Mouse (Mus musculus) midbrain, embryonic 16.5 days (tissue): ENCODE measurements at regions not wholly inside any gene's neighbourhood (a gene's known extent, or its start where the extent isn't known, plus 50 kb on each side); places are given as distances from the start of the nearest gene placed in this dataset.

Experiments used
- ATAC-seq: fragments of 200-750 bp; cut with Nextera tagmentation; 2 replicates; pipeline ENCODE4 v1.8.0; 2017; ENCODE audit warnings: moderate TSS enrichment
- H3K27ac ChIP-seq: fragments of 300-500 bp; sonication (generic); 2 replicates; pipeline ENCODE4 v1.5.1; 2014; ENCODE audit warnings: mild to moderate bottlenecking, low read length, mixed read lengths
- H3K27me3 ChIP-seq: fragments of 300-500 bp; sonication (generic); 2 replicates; pipeline ENCODE4 v1.6.1; 2014; ENCODE audit warnings: low read depth, low read length, mixed read lengths; ENCODE audit not compliant: control insufficient read depth, insufficient read depth
- H3K36me3 ChIP-seq: fragments of 300-500 bp; sonication (generic); 2 replicates; pipeline ENCODE4 v1.6.1; 2014; ENCODE audit warnings: mild to moderate bottlenecking, low read length, moderate library complexity, mixed read lengths; ENCODE audit not compliant: control insufficient read depth, insufficient read depth
- H3K4me1 ChIP-seq: fragments of 300-500 bp; sonication (generic); 2 replicates; pipeline ENCODE4 v1.6.1; 2014; ENCODE audit warnings: mild to moderate bottlenecking, low read length, mixed read lengths; ENCODE audit not compliant: control insufficient read depth, insufficient read depth
- H3K4me2 ChIP-seq: fragments of 300-500 bp; sonication (generic); 2 replicates; pipeline ENCODE4 v1.6.1; 2014; ENCODE audit warnings: mild to moderate bottlenecking, low read length, mixed read lengths
- H3K4me3 ChIP-seq: fragments of 300-500 bp; sonication (generic); 2 replicates; pipeline ENCODE4 v1.5.1; 2014; ENCODE audit warnings: low read depth, mild to moderate bottlenecking, low read length, moderate library complexity, mixed read lengths
- H3K9ac ChIP-seq: fragments of 300-500 bp; sonication (generic); 2 replicates; pipeline ENCODE4 v1.6.1; 2014; ENCODE audit warnings: low read depth, low read length, mixed read lengths
- H3K9me3 ChIP-seq: fragments of 300-500 bp; sonication (generic); replicated peaks from 2 replicates; pipeline ENCODE4 v1.6.1; 2014; ENCODE audit warnings: mild to moderate bottlenecking, low read length, mixed read lengths; ENCODE audit not compliant: control insufficient read depth, poor library complexity, severe bottlenecking
- WGBS: fragments of 180-500 bp; shearing (Covaris S2); extraction: QIAGEN DNeasy Blood & Tissue Kit; methylation state at CpG from one replicate; pipeline ENCODE4 v1.1.7; 2014; 5-methylcytosine and 5-hydroxymethylcytosine counted together

- no peak overlapping the region for H3K4me3 ChIP-seq
- no peak overlapping the region for H3K9ac ChIP-seq
- ATAC-seq, result no peak
- no peak overlapping the region for H3K4me2 ChIP-seq
- no peaks in the 10 kb centered on the region for H3K36me3 ChIP-seq
- H3K9me3 ChIP-seq, result no peaks in the 10 kb centered on the region
- 57% methylated on average over 3 of the region's 3 CpGs for WGBS
- peaks cover 43% of the 10 kb centered on the region for H3K4me1 ChIP-seq
- H3K27ac ChIP-seq, result peak overlapping the region; percentile 98
- no peaks in the 10 kb centered on the region for H3K27me3 ChIP-seq
These were observed 169.1 kb upstream of the Rapgef5 start for GRCm38 (mm10) chr12:117347135-117347534.

- Histone ChIP-seq H3K9me3 (no peaks in the 10 kb centered on the region), H3K27ac (no peak overlapping the region), H3K27me3 (no peaks in the 10 kb centered on the region), H3K4me2 (no peak overlapping the region), H3K36me3 (no peaks in the 10 kb centered on the region), H3K4me3 (no peak overlapping the region), H3K4me1 (peaks cover 36% of the 10 kb centered on the region), H3K9ac (no peak overlapping the region)
- WGBS, result 90% methylated on average over 3 of the region's 3 CpGs
- ATAC-seq, result no peak
These were observed 167.8 kb upstream of the Rapgef5 start for GRCm38 (mm10) chr12:117348516-117348915.

- Histone ChIP-seq H3K4me3 (no peak overlapping the region), H3K4me2 (no peak overlapping the region), H3K4me1 (peaks cover 12% of the 10 kb centered on the region), H3K9ac (no peak overlapping the region), H3K27me3 (no peaks in the 10 kb centered on the region), H3K9me3 (no peaks in the 10 kb centered on the region), H3K36me3 (no peaks in the 10 kb centered on the region), H3K27ac (no peak overlapping the region)
- 5% methylated on average over 5 of the region's 5 CpGs for WGBS
- no peak for ATAC-seq
These were observed 164.4 kb upstream of the Rapgef5 start for GRCm38 (mm10) chr12:117351900-117352299.

GRCm38 (mm10) chr12:117352511-117352910 lies 163.8 kb upstream of the Rapgef5 start:
- no peak for ATAC-seq
- Histone ChIP-seq H3K36me3 (no peaks in the 10 kb centered on the region), H3K27ac (no peak overlapping the region), H3K9ac (no peak overlapping the region), H3K4me1 (peaks cover 7% of the 10 kb centered on the region; the same call in 1 of the 2 replicates), H3K9me3 (no peaks in the 10 kb centered on the region), H3K27me3 (no peaks in the 10 kb centered on the region), H3K4me3 (no peak overlapping the region), H3K4me2 (no peak overlapping the region)
- 45% methylated on average over 3 of the region's 3 CpGs for WGBS

GRCm38 (mm10) chr12:117352938-117353337 lies 163.3 kb upstream of the Rapgef5 start:
- H3K9me3 ChIP-seq, result no peaks in the 10 kb centered on the region
- H3K27ac ChIP-seq, result no peak overlapping the region
- no peak overlapping the region for H3K4me3 ChIP-seq
- 0 out of 2 replicates have a peak, but pooled peaks cover 3% of the 10 kb centered on the region for H3K4me1 ChIP-seq
- ATAC-seq, result 0 out of 2 replicates have a peak, but pooled peaks have one; percentile 18
- no peak overlapping the region for H3K4me2 ChIP-seq
- no peaks in the 10 kb centered on the region for H3K36me3 ChIP-seq
- no peaks in the 10 kb centered on the region for H3K27me3 ChIP-seq
- no peak overlapping the region for H3K9ac ChIP-seq

GRCm38 (mm10) chr12:117357811-117358210 lies 158.5 kb upstream of the Rapgef5 start:
- no peaks in the 10 kb centered on the region for H3K36me3 ChIP-seq
- no peaks in the 10 kb centered on the region for H3K27me3 ChIP-seq
- H3K27ac ChIP-seq, result no peak overlapping the region
- H3K4me1 ChIP-seq, result peaks cover 7% of the 10 kb centered on the region; the same call in 1 of the 2 replicates
- H3K9ac ChIP-seq, result no peak overlapping the region
- no peak overlapping the region for H3K4me3 ChIP-seq
- no peaks in the 10 kb centered on the region for H3K9me3 ChIP-seq
- no peak overlapping the region for H3K4me2 ChIP-seq
- ATAC-seq, result no peak
- 83% methylated on average over 2 of the region's 2 CpGs for WGBS

GRCm38 (mm10) chr12:117358891-117359290 lies 157.4 kb upstream of the Rapgef5 start:
- no peaks in the 10 kb centered on the region for H3K36me3 ChIP-seq

GRCm38 (mm10) chr12:117360215-117360614 lies 156.1 kb upstream of the Rapgef5 start:
- Histone ChIP-seq H3K9me3 (no peaks in the 10 kb centered on the region), H3K4me3 (no peak overlapping the region), H3K27ac (no peak overlapping the region), H3K36me3 (no peaks in the 10 kb centered on the region), H3K4me1 (peaks cover 7% of the 10 kb centered on the region; the same call in 1 of the 2 replicates), H3K27me3 (no peaks in the 10 kb centered on the region), H3K9ac (no peak overlapping the region), H3K4me2 (no peak overlapping the region)
- 58% methylated on average over 4 of the region's 4 CpGs for WGBS
- no peak for ATAC-seq

More at GRCm38 (mm10) chr12:117358891-117359290, 157.4 kb upstream of the Rapgef5 start:
- ATAC-seq, result no peak
- no peak overlapping the region for H3K4me2 ChIP-seq
- no peaks in the 10 kb centered on the region for H3K27me3 ChIP-seq
- no peak overlapping the region for H3K9ac ChIP-seq
- H3K4me1 ChIP-seq, result peaks cover 7% of the 10 kb centered on the region; the same call in 1 of the 2 replicates
- no peak overlapping the region for H3K4me3 ChIP-seq
- H3K27ac ChIP-seq, result no peak overlapping the region
- 98% methylated on average over 3 of the region's 3 CpGs for WGBS
- no peaks in the 10 kb centered on the region for H3K9me3 ChIP-seq

- ATAC-seq, result no peak
- 77% methylated on average over 7 of the region's 7 CpGs for WGBS
- no peak overlapping the region for H3K4me3 ChIP-seq
- H3K27ac ChIP-seq, result no peak overlapping the region
- no peaks in the 10 kb centered on the region for H3K9me3 ChIP-seq
- H3K9ac ChIP-seq, result no peak overlapping the region
- peaks cover 7% of the 10 kb centered on the region; the same call in 1 of the 2 replicates for H3K4me1 ChIP-seq
- H3K36me3 ChIP-seq, result no peaks in the 10 kb centered on the region
- H3K27me3 ChIP-seq, result no peaks in the 10 kb centered on the region
- no peak overlapping the region for H3K4me2 ChIP-seq
These were observed 154.5 kb upstream of the Rapgef5 start for GRCm38 (mm10) chr12:117361826-117362225.
